Mouse (Mus musculus) neural tube, embryonic 13.5 days (tissue): ENCODE data around the gene Strip1. TPM values are rescaled to one million over a fixed set of nuclear protein-coding genes. Genes with fewer than 3 reads are reported as not detected.

Source experiments
- ATAC-seq: fragments of 200-750 bp; cut with Nextera tagmentation; 2 replicates; pipeline ENCODE4 v1.8.0; 2017; ENCODE audit warnings: low read depth, mild to moderate bottlenecking, moderate TSS enrichment, moderate library complexity
- H3K27ac ChIP-seq: fragments of 300-500 bp; sonication (generic); replicated peaks from 2 replicates; pipeline ENCODE4 v1.5.1; 2015; ENCODE audit warnings: moderate library complexity, mild to moderate bottlenecking, inconsistent platforms
- H3K27me3 ChIP-seq: fragments of 300-500 bp; sonication (generic); 2 replicates; pipeline ENCODE4 v1.6.1; 2015; ENCODE audit warnings: mild to moderate bottlenecking, inconsistent platforms
- H3K36me3 ChIP-seq: fragments of 300-500 bp; sonication (generic); 2 replicates; pipeline ENCODE4 v1.6.1; 2015; ENCODE audit warnings: mild to moderate bottlenecking, inconsistent platforms
- H3K4me1 ChIP-seq: fragments of 300-500 bp; sonication (generic); replicated peaks from 2 replicates; pipeline ENCODE4 v1.6.1; 2015; ENCODE audit warnings: inconsistent platforms
- H3K4me2 ChIP-seq: fragments of 300-500 bp; sonication (generic); 2 replicates; pipeline ENCODE4 v1.6.1; 2015; ENCODE audit warnings: inconsistent platforms, mild to moderate bottlenecking, moderate library complexity
- H3K4me3 ChIP-seq: fragments of 300-500 bp; sonication (generic); 2 replicates; pipeline ENCODE4 v1.5.1; 2015; ENCODE audit warnings: mild to moderate bottlenecking, inconsistent platforms
- H3K9ac ChIP-seq: fragments of 300-500 bp; sonication (generic); 2 replicates; pipeline ENCODE4 v1.6.1; 2015; ENCODE audit warnings: moderate library complexity, mild to moderate bottlenecking, inconsistent platforms
- H3K9me3 ChIP-seq: fragments of 300-500 bp; sonication (generic); 2 replicates; pipeline ENCODE4 v1.6.1; 2016; ENCODE audit warnings: inconsistent platforms
- WGBS: fragments of 180-500 bp; shearing (Covaris S2); methylation state at CpG from one replicate; pipeline ENCODE4 v1.1.7; 2015; 5-methylcytosine and 5-hydroxymethylcytosine counted together
- polyA plus RNA-seq: library from polyadenylated mRNA; unstranded; fragments of >200 nt; fragmentation: Nextera tagmentation; extraction: Ambion mirVana; gene quantifications from 2 replicates; pipeline ENCODE4 v1.2.1, GENCODE M21; 2015

Strip1 gene
- polyA plus RNA-seq, 1 experiment from 2014 or later: 133 TPM

DNA sequence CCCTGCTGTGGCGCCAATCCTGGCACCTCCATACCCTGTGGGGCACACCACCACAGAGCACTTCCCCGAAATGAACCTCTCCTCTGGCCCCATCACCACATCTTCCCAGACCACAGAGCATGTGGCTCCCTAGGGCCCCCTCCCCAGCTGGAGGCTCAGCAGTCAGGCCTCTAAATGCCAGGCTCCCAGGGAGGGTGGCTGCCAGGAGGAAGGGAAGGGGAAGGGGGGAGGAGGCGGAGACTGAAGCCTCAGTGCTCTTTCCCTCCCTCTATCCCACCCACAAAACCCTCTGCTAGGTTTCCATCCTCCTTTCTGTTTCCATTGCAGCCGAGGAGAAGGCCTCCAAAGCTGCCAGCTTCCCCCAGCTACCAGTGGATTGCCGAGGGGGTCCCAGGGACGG lies 31.4 kb downstream of the Strip1 start:
- H3K9ac ChIP-seq: no peak overlapping the region
- no peaks in the 10 kb centered on the region for H3K36me3 ChIP-seq
- no peak overlapping the region for H3K4me3 ChIP-seq
- WGBS: 52% methylated on average over 6 of the region's 6 CpGs
- H3K9me3 ChIP-seq: no peaks in the 10 kb centered on the region
- H3K4me1 ChIP-seq: peaks cover 15% of the 10 kb centered on the region
- no peak overlapping the region for H3K4me2 ChIP-seq
- H3K27ac ChIP-seq: no peak overlapping the region
- no peak for ATAC-seq
- H3K27me3 ChIP-seq: peaks cover 83% of the 10 kb centered on the region

DNA sequence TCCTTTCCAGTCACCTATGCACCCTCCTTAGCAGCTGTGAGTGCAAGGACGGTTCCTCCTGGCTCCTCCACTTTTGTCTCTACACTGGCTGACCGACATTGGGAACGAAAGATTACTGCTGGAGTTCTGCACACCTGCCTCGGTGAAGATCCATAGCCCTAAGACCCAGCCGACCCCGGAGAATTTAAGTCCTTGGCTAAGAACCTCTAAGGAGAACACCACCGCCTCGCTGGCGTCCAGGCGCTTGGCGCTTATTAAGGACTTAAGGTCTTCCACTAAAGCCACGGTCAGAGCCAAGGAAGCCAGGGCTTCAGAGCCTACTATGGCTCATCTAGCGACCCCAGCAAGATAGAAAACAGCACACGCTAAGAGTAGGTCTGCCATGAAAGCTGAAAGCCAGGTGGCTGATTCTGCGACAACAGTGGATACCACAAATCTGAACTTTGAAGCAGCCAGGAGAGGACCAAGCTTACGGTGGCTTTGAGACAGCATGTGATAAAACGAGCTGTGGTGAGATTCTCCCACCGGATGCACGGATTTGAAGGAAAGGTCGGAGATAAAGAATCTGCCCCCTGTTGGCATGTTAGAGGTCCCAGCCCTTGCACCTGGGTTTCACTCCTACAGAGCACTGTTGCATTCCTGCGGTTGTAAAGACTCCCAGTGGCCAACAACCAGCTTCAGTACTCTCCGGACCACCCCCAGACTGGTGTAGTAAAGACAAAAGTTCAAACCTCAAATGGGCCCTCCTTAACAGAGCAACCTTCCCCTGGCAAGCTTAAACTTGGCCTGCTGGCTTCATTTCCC lies 33.7 kb downstream of the Strip1 start:
- no peak overlapping the region for H3K4me3 ChIP-seq
- WGBS: 4% methylated on average over 22 of the region's 22 CpGs
- ATAC-seq: no peak
- no peak overlapping the region for H3K4me2 ChIP-seq
- peaks cover 20% of the 10 kb centered on the region for H3K4me1 ChIP-seq
- H3K36me3 ChIP-seq: no peaks in the 10 kb centered on the region
- H3K9me3 ChIP-seq: no peaks in the 10 kb centered on the region
- H3K9ac ChIP-seq: no peak overlapping the region
- no peak overlapping the region for H3K27ac ChIP-seq
- peaks cover 94% of the 10 kb centered on the region for H3K27me3 ChIP-seq

DNA sequence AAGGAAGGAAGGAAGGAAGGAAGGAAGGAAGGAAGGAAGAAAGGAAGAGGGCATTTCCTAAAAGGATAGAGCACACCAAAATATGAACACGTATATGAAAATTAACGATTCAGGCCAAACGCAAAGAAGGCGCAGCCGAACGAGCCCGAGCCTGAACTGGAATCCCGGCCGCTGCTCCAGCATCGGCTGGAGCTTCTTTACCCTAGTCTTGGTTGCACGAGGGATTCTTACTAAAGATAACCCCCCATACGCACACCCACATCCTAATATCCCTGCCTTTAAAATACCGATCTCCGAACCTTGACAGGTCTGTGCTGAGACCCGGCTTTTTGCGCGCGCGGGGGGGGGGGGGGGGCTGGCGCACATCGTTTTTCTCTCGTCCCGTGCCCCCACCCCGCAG lies 34.4 kb downstream of the Strip1 start:
- Histone ChIP-seq H3K4me3 (no peak overlapping the region), H3K36me3 (no peaks in the 10 kb centered on the region), H3K9me3 (no peaks in the 10 kb centered on the region), H3K4me2 (no peak overlapping the region), H3K9ac (no peak overlapping the region), H3K27ac (no peak overlapping the region), H3K27me3 (peaks cover 95% of the 10 kb centered on the region), H3K4me1 (peaks cover 20% of the 10 kb centered on the region)
- WGBS: under 1% methylated on average over 24 of the region's 24 CpGs
- no peak for ATAC-seq

DNA sequence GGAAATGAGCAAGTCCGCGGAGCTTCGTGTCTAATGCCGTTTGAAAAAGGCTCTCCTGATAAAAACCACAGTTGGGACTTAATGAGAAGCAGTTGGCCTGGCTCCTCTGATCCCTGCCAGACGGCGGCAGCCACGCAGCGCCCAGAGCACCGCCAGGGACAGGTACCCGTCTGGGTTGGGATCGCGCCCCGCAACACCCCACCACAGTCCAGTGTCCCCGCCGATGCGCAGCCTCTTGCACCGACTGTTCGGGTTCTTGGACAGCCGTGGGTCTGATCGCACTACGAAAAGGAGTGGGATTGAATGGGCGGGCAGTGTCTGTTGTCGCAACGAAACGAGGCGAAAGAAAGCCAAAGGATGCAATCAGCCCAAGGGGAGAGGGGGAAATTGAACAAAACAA lies 34.9 kb downstream of the Strip1 start:
- Histone ChIP-seq H3K4me3 (no peak overlapping the region), H3K9me3 (no peaks in the 10 kb centered on the region), H3K36me3 (no peaks in the 10 kb centered on the region), H3K4me2 (no peak overlapping the region), H3K9ac (no peak overlapping the region), H3K27me3 (peaks cover 95% of the 10 kb centered on the region), H3K4me1 (peaks cover 20% of the 10 kb centered on the region), H3K27ac (no peak overlapping the region)
- WGBS: under 1% methylated on average over 26 of the region's 26 CpGs
- no peak for ATAC-seq

DNA sequence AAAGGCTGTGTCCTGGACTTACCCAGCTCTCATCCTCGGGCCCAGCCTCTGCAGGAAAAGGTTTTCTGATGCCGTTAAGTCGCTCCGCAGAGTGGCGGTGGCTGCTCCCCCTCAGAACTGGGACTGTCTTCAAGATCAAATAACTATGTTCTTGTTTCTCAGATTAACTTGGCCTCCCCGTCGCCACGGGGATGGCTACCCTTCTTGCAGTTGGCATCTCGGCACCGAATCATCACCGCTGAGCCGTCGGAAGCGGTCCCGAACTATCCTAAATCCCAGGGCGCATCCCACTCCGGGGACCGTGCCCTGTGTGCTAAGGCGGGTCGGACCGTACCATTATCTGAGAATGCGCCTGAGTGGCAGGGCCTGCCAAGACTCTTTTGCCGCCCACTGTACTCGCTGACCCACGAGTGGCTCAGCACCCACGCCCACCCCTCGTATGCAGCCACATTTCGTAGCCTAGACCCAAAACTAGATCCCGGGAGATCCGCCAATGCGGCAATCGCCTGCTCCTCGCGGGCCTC lies 35.5 kb downstream of the Strip1 start:
- Histone ChIP-seq H3K4me1 (peaks cover 20% of the 10 kb centered on the region), H3K9me3 (no peaks in the 10 kb centered on the region), H3K9ac (no peak overlapping the region), H3K27ac (no peak overlapping the region), H3K4me3 (no peak overlapping the region), H3K36me3 (no peaks in the 10 kb centered on the region), H3K4me2 (0 out of 2 replicates have a peak overlapping the region, but pooled peaks have one; percentile 52), H3K27me3 (peaks cover 95% of the 10 kb centered on the region)
- WGBS: under 1% methylated on average over 34 of the region's 34 CpGs
- ATAC-seq: no peak

DNA sequence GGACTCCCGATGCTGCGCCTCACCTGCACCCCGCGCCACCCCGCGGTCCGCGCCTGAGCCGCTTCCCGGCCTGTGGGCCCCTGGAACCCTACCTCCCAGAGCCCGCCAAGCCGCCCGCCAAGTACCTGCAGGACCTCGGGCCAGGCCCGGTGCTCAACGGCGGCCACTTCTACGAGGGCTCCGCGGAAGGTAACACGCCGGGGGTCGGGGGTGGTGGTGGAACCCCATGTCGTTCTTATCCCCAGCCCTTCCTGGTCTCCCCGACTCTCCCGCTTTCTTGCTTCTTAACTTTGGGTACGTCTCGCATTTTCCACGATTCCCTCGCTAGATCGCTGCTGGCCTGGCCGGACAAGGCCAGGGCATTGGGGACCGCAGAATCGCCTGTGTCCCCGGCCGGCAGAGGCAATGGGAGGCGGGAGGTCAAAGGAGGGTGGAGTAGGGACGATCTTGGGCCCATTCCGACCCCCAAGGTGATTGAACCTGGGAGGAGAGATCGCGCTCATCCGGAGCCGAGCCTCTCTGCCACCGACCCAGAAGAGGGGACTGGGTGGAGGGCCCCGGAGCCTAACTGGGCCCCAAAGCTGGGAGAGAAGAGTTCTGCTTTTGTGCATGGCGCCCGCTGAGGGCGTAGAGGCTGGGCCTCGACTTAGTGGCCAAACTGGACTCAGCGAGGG lies 36.1 kb downstream of the Strip1 start:
- under 1% methylated on average over 48 of the region's 50 CpGs for WGBS
- H3K9ac ChIP-seq: peak overlapping the region; percentile 47
- no peak overlapping the region for H3K27ac ChIP-seq
- ATAC-seq: peak; percentile 32; the same call in 1 of the 2 replicates
- peak overlapping the region; percentile 31 for H3K4me3 ChIP-seq
- peak overlapping the region; percentile 52 for H3K4me2 ChIP-seq
- H3K36me3 ChIP-seq: no peaks in the 10 kb centered on the region
- peaks cover 20% of the 10 kb centered on the region for H3K4me1 ChIP-seq
- H3K9me3 ChIP-seq: no peaks in the 10 kb centered on the region
- peaks cover 89% of the 10 kb centered on the region for H3K27me3 ChIP-seq

DNA sequence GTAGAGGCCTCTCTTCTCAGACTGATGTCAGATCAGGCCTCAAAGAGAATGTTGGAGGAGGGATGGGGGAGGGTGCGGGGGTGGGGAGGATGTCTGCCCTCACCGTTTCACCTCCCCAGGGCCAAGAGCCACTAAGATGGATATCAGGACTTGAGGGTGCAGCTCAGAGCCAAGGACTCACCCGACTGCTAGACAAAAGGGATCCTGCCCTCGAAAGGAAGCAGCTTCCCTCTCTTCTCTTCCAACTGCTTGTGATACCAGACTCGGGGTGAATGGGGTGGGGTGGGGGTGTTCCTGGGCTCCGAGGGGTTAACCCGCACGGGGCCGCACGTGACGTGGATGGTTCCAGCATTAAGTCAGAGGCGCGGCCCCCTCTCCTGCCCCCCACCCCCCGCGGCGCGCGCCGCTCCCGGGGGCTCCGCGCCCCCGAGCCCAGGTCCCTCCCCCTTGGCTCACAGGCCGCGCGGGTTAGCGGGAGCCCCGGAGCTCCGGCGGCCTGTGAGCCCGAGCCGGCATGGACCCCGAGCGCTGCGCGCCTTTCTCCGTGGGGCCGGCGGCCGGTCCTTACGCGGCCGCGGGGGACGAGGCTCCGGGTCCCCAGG lies 36.7 kb downstream of the Strip1 start, which contains the start of gene Alx3:
Gene Alx3 (plus strand): TSS at position 370 of the 602 bp plus-strand sequence.
- H3K4me2 ChIP-seq: peak within 1 kb of the TSS; percentile 52
- no peak within 1 kb of the TSS for H3K27ac ChIP-seq
- H3K9me3 ChIP-seq: no peaks in the 10 kb centered on the region
- H3K9ac ChIP-seq: peak within 1 kb of the TSS; percentile 47
- peak; percentile 44; the same call in 1 of the 2 replicates for ATAC-seq
- 2% methylated on average over 41 of the region's 46 CpGs for WGBS
- no peaks in the 10 kb centered on the region for H3K36me3 ChIP-seq
- peaks cover 20% of the 10 kb centered on the region for H3K4me1 ChIP-seq
- peaks cover 86% of the 10 kb centered on the region for H3K27me3 ChIP-seq
- peak within 1 kb of the TSS; percentile 31 for H3K4me3 ChIP-seq

DNA sequence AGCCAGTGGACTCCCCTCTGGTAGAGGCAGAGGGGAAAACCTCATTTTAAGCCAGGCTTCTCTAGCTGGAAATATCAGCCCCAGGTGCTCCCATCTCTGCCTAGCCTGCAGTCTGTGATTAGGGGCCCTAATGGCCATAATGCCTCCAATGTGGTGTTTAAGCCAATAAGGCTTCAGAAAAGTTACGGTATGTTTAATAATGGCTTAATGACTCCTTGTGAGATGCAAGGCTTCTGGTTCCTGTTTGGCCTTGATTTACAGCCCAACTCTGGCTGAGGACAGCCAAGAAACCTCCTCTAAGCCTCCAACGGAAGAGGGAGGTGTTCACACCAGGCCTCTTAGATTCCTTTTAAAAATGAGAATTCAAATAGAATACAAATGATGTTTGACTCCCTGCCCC lies 37.9 kb downstream of the Strip1 start:
- Histone ChIP-seq H3K36me3 (no peaks in the 10 kb centered on the region), H3K4me2 (no peak overlapping the region), H3K27ac (no peak overlapping the region), H3K27me3 (peaks cover 86% of the 10 kb centered on the region), H3K4me1 (peaks cover 20% of the 10 kb centered on the region), H3K9ac (no peak overlapping the region), H3K4me3 (no peak overlapping the region), H3K9me3 (no peaks in the 10 kb centered on the region)
- ATAC-seq: no peak
- WGBS: 15% methylated on average over 2 of the region's 2 CpGs

DNA sequence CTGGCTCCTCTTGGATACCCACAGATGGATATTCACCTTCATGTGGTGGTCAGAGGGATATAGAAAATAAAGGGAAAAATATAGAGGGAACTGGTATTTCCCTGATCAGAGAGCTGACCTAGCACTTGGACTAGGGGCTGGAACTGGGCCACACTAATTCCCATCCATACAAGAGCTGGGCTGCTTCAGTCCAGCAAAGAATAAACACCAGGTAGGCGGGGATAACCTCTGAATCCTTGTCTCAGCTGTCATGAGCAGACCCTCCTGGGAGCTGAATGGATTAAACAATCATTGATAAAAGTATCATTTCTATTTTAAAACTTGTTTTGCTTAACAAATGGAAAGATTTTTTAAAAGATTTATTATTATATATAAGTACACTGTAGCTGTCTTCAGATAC lies 39.9 kb downstream of the Strip1 start:
- no peak for ATAC-seq
- Histone ChIP-seq H3K4me2 (no peak overlapping the region), H3K9ac (no peak overlapping the region), H3K4me3 (no peak overlapping the region), H3K27me3 (peaks cover 92% of the 10 kb centered on the region), H3K4me1 (peaks cover 20% of the 10 kb centered on the region), H3K9me3 (no peaks in the 10 kb centered on the region), H3K36me3 (no peaks in the 10 kb centered on the region), H3K27ac (no peak overlapping the region)
- 78% methylated on average over 1 of the region's 1 CpGs for WGBS

DNA sequence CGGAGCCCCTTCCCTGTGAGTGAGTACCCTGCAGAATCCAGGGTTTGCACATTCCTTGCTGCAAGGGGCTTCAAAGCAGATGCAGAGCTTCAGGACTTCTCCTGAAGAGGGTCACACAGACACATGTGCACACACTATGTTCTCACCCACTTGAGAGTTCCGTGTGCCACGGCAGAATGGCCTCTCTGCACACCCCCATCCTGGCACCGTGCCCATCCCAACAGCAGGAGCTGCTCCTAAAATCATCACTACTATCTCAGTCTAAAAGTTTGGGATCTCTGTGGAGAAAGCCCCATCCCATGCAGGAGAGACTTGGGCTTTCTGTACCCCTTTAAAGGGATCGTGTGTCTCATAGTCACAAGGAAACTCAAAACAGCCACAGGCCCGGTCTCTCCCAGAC lies 45.0 kb downstream of the Strip1 start:
- peaks cover 92% of the 10 kb centered on the region for H3K27me3 ChIP-seq
- no peaks in the 10 kb centered on the region for H3K9me3 ChIP-seq
- peaks cover 8% of the 10 kb centered on the region; the same call in 1 of the 2 replicates for H3K4me1 ChIP-seq
- no peaks in the 10 kb centered on the region for H3K36me3 ChIP-seq
- no peak for ATAC-seq
- H3K4me2 ChIP-seq: no peak overlapping the region
- H3K9ac ChIP-seq: no peak overlapping the region
- no peak overlapping the region for H3K27ac ChIP-seq
- 73% methylated on average over 6 of the region's 6 CpGs for WGBS
- H3K4me3 ChIP-seq: no peak overlapping the region

DNA sequence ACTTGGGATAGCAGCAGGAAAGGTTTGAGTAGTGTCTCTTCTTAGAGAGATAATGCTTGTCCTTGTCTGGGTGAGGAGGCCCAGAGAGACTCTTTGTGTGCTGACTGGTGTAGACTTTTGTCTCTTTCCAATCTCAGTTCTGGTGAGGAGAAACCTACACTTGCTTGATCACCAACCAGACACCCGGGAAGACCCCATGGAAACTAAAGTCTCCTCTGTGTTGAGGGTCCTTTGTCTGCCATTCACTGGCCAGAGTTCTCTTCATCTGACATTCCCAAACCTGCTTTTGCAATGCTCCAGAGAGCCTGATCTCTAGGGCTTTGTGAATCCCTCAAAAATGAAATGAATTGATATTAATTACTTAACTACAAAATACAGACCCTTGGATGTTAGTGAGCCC lies 47.6 kb downstream of the Strip1 start:
- Histone ChIP-seq H3K9me3 (no peaks in the 10 kb centered on the region), H3K4me1 (peaks cover 8% of the 10 kb centered on the region; the same call in 1 of the 2 replicates), H3K36me3 (no peaks in the 10 kb centered on the region), H3K9ac (no peak overlapping the region), H3K27ac (no peak overlapping the region), H3K4me3 (no peak overlapping the region), H3K4me2 (no peak overlapping the region), H3K27me3 (peaks cover 100% of the 10 kb centered on the region)
- no peak for ATAC-seq
- WGBS: 3% methylated on average over 1 of the region's 1 CpGs
